Mouse (Mus musculus) gastrocnemius, postnatal 10 days (tissue): Measurements from ENCODE around the gene Tmcc1. TPM values are rescaled to one million over a fixed set of nuclear protein-coding genes. Genes with fewer than 3 reads are reported as not detected.
"Not testable (repeated sequence)": the region's sequence is repeated elsewhere in the genome, so short reads cannot be mapped to it uniquely, and the experiment has no call there.

Experiments
- DNase-seq: peaks from one replicate; pipeline ENCODE4 v3.0.0; 2021; ENCODE audit warnings: mixed read lengths
- total RNA-seq, 2 experiments: library from RNA; stranded (reverse); gene quantifications; 2 replicates each; pipeline ENCODE4 v1.2.3; 2021

Tmcc1 gene
- total RNA-seq, 2 experiments from 2014 or later, result 26.4 to 29.4 TPM

DNA sequence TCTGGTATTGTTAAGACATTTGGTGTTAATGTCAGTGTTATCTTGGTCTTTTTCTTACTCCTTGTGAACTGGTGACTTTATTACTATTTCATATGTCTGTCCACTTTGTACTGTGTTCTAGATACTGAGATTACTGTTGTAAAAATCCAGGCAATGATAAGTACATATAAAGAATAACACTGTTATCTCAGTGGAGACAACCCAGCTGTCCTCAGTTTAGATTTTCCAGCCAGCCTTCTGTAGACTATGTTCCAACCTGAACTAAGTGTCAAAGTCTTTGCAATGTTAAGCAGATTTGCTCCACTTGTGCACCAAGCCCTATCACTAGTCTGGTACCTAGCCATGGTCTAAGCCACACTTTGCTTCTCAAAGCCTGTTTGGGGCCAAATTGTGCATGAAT, 118.4 kb downstream of the Tmcc1 start:
- no peak for DNase-seq

DNA sequence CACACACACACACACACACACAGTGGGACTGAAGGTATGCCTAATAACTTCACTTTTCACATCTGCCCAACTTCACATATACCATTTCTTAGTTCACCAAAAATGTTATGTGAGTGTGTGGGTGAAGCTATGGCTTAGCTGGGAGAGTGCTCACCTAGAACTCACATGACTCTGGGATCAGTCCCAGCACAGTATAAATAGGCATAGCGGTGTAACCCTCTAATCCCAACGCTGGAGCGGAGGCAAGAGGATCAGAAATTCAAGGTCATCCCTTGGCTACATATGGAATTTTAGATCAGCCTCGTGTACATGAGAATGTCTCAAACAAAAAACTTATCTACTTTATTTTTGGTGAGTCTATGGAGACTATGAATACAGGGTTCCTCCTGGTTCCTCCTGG, 119.7 kb downstream of the Tmcc1 start:
- DNase-seq, result no peak

DNA sequence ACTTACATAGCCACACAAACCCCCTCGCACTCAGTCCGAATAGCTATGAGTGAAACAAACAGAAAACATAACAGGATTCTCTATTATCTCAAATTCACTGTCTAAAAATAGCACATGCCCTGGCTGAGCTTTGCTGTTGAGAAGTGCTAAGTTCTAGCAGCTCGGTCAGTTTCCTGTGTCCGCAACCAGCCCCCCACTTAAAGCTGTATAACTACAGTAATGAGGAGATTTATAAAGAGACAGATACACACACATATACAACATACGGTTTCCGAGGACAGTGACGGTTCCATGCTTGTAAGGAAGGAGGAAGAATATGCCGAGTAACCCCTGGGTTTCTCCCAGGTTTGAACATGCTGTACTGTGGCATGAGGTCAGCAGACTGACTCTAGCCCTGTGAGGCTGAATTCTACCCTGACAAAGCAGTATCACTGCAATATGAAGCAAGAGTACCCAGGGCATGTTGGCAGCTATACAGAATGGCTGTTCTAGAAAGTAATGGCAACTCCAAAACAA, 120.5 kb downstream of the Tmcc1 start:
- peak; percentile 24 for DNase-seq

DNA sequence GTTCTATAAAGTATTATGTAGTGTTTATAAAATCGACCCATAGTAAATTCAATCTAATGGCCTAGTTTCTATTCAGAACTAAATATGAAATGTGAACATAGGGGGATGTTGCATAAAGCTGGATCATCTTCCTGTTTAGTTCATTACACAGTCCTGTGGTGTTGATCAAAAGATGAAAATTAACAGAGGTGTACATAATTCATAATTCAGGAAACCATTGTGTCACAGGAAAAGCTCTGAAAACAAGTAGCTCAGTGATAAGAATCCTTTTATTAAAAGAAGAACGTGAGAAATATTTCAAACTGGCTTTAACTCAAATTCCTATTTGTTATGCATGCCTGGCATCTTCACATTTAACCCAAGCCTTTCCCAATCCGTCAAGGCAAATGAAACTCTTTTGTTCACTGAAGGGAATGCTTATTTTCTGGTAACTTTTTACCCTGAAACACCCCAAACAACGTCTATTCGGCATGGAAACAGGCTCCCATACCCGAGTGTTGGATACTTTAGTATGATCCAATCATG, 121.0 kb downstream of the Tmcc1 start:
- no peak for DNase-seq

DNA sequence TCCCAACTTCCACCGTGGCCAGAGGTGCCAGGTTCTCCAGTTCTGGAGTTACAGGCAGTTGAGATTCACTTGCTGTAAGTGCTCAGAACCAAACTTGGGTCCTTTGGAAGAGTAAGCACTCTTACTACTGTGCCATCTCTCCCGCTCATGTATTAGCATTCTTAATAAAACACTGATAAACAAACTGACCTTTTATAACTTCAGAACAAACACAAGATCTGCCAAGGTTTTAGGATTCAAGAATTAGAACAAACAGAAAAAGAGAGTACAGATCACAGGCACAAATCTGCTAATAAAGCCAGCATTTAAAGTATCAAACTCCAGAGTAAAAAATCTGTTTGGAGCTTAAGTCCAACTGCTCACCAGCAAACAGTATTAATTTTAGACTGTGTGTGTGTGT, 121.5 kb downstream of the Tmcc1 start:
- DNase-seq, result no peak

DNA sequence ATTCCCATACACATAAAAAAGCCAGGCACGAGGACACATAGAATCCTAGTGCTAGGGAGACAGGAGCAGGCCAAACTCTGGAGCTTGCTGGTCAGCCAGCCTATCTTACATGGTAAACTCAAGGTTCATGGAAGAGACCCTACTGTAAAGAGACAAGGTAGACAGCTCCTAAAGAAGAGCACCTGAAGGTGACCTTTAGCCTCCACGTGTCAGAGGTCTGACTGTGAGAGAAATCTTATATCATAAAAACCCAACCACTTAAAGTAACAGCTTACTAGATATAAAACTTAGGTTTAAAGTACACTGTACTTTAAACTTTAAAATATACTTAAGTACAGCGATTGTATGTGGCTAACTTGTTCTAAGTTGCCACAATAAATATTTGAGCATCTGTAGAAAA, 122.7 kb downstream of the Tmcc1 start:
- DNase-seq, result no peak

DNA sequence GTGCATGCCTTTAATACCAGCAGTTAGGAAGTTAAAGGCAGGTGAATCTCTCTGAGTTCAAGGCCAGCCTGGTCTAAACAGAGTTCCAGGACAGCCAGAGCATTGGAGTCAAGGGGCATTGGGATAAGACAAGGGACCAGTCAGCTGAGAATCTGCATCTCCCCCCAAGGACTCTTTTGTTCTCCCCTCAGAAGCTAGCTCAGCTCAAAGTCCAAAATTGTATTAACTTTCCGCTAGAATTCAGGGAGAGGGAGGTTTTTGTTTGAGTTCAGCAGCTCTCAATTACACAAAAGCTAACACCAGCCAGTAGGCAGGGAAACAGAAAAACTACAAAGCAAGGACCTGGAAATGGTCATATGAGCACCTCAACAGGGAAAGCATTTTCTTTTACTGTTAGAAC, 129.8 kb downstream of the Tmcc1 start:
- DNase-seq, result no peak

DNA sequence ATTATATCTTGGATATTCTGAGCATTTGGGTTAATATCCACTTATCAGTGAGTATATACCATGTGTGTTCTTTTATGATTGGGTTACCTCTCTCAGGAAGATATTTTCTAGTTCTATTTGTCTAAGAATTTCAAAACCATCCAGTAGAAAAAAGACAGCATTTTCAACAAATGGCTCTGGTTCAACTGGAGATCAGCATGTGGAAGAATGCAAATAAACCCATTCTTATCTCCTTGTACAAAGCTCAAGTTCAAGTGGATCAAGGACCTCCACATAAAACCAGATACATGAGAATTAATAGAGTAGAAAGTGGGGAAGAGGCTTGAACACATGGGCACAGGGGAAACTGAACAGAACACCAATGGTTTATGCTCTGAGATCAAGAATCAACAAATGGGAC, 133.7 kb downstream of the Tmcc1 start:
- not testable (repeated sequence) for DNase-seq

DNA sequence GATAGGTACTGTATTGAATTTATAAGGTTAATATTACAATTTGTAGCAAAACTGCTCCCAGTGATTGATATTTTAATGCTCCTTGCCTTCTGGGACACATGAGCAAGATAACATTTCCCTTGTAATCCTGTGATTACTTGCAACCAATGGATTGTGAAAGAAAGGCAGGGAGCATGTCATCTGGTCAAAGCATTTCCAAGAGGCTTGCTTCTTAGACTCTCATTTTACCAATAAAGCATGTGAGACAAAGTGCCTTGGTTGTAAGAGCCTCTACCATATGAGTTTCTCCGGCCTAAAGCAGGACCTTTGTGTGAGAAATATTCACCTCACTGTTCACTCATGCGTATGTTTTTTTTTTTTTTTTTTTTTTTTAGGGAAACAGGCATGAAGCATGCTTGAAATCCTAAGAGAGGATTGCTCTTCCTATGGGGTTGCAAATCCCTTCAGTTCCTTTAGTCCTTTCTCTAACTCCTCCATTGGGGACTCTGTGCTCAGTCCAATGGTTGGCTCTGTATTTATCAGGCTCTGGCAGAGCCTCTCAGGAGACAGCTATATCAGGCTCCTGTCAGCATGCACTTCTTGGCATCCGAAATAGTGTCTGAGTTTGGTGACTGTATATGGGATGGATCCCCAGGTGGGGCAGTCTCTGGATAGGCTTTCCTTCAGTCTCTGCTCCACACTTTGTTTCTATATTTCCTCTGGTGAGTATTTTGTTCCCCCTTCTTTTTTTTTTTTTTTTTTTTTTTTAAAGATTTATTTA, 134.6 kb downstream of the Tmcc1 start:
- DNase-seq, result no peak

DNA sequence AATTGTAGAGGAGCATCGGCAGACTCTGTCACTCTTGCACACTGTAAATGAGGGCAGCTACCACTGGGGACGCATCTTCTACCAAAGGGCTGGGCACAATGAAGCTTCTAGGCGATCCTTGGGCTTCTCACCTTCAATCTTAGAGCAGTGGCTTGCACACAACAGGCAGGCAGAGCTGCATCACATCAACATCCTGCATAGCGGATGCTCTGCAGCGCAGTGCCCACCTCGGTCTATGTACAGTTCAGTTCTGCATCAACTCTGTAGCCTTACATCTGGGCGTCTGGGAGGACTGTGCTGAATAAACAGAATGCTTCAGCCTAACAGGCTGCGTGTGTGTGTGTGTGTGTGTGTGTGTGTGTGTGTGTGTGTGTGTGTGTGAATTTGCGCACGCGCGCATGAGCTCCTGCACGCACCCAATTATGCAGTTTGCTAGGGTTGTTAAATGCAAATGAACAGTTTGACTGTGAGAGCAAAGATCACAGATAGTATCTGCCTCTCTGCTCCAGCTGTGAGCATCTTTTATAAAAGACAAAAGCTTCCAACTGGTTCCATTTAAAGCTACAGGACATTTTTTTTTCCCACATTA, 136.5 kb downstream of the Tmcc1 start:
- DNase-seq, result no peak

DNA sequence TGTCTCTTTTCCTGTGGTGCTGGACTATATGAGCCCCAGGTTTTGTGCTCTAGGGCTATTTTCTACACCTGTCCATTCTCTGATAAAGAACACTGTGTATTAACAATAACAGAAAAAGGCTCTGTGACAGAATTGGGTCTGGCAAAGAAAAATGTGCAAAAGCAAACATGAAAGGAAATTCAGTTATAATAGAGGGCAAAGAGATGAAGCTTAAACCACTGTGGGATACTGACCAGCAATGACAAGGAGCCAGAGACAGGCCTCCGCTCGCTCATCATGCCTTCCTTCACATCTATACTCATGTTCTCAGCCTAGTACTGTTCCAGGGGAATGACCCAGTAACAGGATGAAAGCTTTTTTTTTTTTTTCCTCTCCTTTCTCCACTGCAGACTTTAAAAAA, 137.5 kb downstream of the Tmcc1 start:
- no peak for DNase-seq

DNA sequence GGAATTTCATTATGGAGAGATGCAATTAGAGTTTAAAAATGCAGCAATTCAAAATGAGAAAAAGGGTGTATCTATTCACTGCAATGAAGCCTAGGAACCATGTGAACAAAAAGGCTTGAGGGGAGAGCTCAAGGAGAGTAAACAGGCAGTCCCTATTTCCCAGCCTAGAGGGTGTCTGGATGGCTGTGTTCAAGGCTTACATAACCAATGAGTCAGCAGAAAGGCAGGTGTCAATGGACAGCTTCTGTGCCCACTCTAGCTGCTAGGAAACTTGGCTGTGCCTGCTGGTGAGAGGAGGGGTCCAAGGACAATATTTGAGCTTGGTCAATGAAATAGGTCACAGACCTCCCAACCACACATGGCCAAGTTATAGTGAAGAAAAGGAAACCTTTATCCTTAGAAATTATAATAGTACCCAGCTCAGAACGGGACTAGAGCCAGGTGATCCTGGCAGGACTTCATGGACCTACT, 138.2 kb downstream of the Tmcc1 start:
- peak; percentile 5 for DNase-seq

DNA sequence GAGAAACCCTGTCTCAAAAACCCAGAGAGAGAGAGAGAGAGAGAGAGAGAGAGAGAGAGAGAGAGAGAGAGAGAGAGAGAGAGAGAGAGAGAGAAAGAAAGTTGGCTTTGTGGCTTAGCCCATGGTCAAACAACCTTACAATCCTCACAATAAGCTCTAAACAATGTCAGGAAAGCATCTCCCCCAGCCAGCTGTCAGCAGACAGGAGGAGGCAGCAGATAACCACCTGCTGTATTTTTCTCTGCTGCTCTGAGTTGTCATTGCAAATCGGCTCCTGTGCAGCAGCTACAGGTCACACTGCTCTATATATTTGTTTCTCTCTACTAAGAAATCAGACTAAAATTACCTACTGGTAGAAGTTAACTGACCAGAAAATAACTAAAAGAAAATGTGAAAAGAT, 145.4 kb downstream of the Tmcc1 start:
- no peak for DNase-seq

DNA sequence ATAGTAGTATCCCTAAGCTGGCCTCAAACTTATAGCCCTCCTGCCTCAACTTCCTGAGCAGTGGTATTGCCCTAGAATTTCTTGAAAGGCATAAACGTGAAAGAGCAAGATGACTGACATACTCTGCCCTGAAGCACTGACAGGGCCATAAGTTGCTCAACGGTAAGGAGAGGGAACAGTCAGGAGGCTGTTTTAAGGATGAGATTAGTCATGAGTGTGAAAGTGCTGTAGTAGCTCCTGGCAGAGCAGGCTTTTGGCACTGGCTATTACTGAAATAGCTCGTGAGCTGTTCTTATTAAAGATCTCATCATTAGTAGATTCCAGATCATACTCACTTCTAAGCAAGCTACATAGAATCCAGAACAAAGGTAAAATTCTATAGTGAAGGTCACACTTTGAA, 145.9 kb downstream of the Tmcc1 start:
- DNase-seq, result no peak

DNA sequence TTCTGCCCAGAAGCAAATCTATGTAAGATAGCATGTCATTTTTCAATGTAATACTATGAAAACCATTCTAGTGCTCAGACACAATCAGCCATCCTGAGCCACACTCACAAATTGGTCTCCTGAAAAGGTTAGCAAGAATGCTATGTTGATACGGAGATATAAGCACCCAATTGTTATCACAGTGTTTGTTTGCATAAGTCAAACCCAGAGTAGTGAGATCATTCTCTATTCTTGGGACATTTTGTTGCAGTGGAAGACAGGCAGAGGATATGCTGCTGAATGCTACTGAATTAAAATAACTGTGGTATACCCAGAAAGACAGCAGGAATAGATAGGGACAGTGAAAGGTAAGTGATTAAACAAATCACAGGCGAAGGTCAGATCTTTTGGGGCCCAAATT, 149.2 kb downstream of the Tmcc1 start:
- DNase-seq, result no peak

DNA sequence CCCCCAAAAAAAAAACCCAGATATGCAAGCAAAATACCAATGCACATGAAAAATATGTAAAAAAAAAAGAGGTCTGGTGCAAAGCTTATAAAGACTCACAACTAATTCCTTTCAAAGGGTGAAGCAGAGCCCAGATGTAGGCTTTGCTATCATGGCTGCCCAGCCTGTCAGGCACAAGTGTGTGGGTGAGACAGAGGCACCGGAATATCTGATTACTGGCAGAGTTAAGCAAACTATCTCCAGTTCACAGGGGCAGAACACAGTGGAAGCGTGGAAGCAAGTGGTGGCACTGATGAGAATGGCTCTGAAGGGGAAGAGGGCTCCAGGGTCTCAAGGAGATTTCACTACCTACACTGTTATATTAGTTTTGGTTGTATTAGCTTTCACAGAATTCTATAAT, 155.1 kb downstream of the Tmcc1 start:
- no peak for DNase-seq

DNA sequence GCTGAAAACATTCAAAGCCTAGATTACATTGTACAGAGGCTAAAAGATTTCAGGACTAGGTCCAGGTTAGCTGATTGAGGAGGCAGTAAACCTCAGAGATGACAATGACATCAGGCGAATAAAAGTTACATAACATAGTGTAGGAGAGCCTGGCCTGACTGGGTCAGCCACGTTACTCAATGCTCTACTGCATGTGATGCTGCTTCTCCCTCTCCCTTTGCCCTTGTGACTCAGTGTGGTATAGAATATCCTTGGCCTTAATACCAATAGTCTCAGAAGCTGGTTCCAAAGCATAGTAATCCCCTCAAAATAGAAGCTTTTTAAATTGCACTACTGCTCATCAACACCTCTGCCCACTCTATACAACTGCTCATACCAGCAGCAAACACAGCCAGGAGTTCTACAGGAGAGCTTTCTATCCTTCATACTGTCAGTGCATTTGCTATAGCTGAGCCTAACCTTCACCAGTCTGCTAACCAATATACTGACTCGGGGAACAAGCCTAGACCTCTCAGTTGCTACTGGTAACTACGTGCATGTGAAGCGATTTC, 155.9 kb downstream of the Tmcc1 start:
- no peak for DNase-seq

DNA sequence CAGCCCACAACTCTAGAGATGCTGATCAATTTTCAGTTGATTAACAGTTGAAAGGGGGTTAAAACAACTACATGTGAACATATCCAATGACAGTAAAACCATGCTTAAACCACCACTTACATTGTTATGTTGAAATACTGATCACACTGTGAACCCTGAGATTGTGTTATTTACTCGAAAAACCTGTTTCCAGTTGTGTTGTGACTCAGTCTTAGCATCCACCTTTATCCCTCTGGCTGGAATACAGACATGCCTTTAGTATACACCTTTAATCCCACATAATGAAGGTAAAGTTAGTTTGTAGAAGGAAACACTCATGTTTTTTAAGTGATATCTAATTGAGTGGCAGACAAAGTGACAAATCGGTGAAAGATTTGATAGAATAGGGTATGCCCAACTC, 156.7 kb downstream of the Tmcc1 start:
- DNase-seq, result no peak

DNA sequence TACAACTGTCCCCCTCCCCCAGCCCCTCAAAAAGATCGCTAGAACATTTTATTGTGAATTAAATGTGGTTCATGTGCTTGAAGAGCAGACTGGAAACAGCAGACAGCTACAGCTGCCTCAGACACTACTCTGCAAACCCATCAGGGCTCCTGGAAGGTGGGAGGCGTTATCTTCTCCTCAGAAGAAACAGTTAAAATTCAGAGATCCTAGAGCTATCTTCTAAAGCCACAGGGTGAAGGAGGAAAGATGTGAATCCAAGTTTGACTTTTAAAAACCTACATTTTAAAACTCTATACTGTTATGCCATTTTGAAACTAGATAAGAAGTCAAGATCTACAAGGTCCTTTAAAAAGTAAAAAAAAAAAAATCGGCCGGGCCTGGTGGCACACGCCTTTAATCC, 162.2 kb downstream of the Tmcc1 start:
- no peak for DNase-seq

DNA sequence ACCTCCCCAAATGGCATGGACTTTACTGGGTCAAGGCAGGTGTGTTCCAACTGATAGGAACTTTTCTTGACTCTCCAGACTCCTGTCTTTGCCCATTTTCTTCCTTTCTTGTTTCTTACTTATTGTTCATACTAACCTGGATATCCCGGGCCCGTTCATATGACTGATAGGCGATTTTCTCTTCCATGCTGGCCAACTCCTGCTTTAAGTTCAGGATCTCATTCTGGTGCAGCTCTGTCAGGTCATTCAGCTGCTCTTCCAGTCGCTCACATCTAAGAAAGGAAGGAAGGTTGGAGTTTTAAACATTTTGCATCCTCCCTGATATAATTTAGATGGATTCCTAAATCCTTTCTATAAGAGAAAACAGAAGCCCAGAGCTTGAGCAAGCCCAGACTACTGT, 168.6 kb downstream of the Tmcc1 start:
- DNase-seq, result no peak

DNA sequence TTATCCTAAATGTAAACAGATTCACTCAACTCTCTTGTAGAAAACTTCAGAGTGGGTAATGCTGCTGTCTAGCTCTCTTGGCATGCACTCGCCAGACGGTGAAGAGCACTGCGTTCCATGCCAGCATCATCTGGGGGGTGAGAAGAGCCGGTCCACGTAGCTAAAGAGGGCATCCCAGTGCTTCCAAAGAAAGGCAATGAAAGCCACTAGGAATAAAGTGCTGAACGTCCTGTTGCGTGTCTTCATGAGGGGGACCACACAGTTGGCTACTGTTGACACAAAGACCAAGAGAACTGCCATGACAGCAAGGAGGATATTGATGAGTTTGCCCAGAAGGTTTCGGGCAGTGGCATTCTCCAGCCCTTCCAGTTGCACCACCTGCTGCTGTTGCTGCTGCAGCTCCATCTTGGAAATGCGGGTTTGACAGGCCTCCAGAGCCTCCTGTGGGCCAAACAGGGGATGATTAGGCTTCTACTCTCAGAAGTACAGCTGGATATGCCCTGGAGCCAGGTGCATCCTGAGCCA, 171.3 kb downstream of the Tmcc1 start:
- peak; percentile 7 for DNase-seq

DNA sequence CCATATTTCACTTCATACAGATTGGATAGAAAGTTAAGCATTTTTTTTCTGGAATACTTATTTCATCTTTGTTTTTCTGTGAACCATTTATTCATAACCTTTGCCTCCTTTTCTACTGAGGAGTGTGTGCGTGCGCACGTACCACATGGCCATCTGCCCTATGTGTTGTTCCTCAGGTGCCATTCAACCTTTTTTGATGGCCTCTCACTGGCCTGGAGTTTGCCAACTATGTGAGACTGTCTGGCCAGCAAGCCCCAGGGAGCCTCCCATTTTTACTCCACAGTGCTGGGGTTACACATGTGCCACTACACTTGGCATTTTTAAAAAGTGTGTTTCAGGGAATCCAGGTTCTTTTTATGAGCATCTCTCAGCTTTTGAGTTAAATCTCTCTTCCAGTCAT, 177.4 kb downstream of the Tmcc1 start:
- DNase-seq, result no peak

DNA sequence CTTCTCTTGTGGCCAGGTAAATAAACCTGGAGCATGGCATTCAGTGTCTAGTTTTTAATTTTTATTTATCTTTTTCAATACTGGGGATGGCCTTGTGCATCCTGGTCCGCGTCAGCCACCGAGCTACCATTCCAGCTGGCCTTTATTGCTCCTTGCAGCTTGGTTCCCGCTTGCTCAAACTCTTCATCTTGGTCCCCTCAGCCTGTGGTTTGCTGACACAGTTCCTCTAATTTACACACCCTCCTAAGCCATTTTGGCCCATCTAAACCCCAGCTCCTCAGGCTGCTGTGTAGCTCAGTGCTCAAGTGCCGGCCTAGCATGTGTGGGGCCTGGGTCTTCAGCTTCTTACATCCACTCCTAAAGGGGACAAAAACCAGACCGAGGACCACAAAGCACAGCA, 179.2 kb downstream of the Tmcc1 start:
- no peak for DNase-seq
